Mouse (Mus musculus): ENCODE data around the gene Mief2. TPM values are rescaled to one million over a fixed set of nuclear protein-coding genes. Genes with fewer than 3 reads are reported as not detected.

The Mief2 gene
- polyA plus RNA-seq, 1 experiment = 23.5 TPM

GRCm38 (mm10) chr11:60779673-60780189 lies 51.5 kb downstream of the Mief2 start:
- Histone ChIP-seq H3K27ac (replicated peaks; ENCODE audit: low read depth, low read length) (peak overlapping the region; percentile 19), H3K4me1 (ENCODE audit: control insufficient read depth, insufficient read depth, insufficient read length, low read length) (peaks cover 40% of the 10 kb centered on the region)

More at GRCm38 (mm10) chr11:60779673-60780189, 51.5 kb downstream of the Mief2 start:
- peak overlapping the region; percentile 40 for H3K4me3 ChIP-seq (ENCODE audit: insufficient read depth, low read depth, low read length)

Other genes with a start within 250 kb of the Mief2 start
- gene Alkbh5, start 192.0 kb upstream of the Mief2 start, polyA plus RNA-seq (2012; ENCODE audit: insufficient read depth, insufficient read length, missing spikeins) = 29.3 and 30.4 TPM in 2 replicates
- gene Llgl1, start 28.7 kb upstream of the Mief2 start, polyA plus RNA-seq (2012; ENCODE audit: insufficient read depth, insufficient read length, missing spikeins) = 4.3 and 4.4 TPM in 2 replicates
- gene Flii, start 1.1 kb upstream of the Mief2 start, polyA plus RNA-seq (2012; ENCODE audit: insufficient read depth, insufficient read length, missing spikeins) = 68.5 and 68.8 TPM in 2 replicates
- gene Top3a, start 49.0 kb downstream of the Mief2 start, polyA plus RNA-seq (2012; ENCODE audit: insufficient read depth, insufficient read length, missing spikeins) = 2.2 and 2.6 TPM in 2 replicates
- gene Smcr8, start 49.1 kb downstream of the Mief2 start, polyA plus RNA-seq (2012; ENCODE audit: insufficient read depth, insufficient read length, missing spikeins) = 8.0 and 8.5 TPM in 2 replicates
- gene Shmt1, start 83.3 kb downstream of the Mief2 start, polyA plus RNA-seq (2012; ENCODE audit: insufficient read depth, insufficient read length, missing spikeins) = 18.0 and 28.1 TPM in 2 replicates
- gene Dhrs7b, start 102.2 kb downstream of the Mief2 start, polyA plus RNA-seq (2012; ENCODE audit: insufficient read depth, insufficient read length, missing spikeins) = 82.8 and 88.3 TPM in 2 replicates
- gene Tmem11, start 150.9 kb downstream of the Mief2 start, polyA plus RNA-seq (2012; ENCODE audit: insufficient read depth, insufficient read length, missing spikeins) = 60.2 and 63.5 TPM in 2 replicates
- gene Natd1, start 186.4 kb downstream of the Mief2 start, polyA plus RNA-seq (2012; ENCODE audit: insufficient read depth, insufficient read length, missing spikeins) = 8.6 and 11.2 TPM in 2 replicates
- gene Map2k3, start 203.6 kb downstream of the Mief2 start, polyA plus RNA-seq (2012; ENCODE audit: insufficient read depth, insufficient read length, missing spikeins) = 22.9 and 29.5 TPM in 2 replicates

Data from brown adipose tissue, adult 24 weeks (tissue).